Mouse (Mus musculus): Measurements from ENCODE around the gene Orm2. TPM values are rescaled to one million over a fixed set of nuclear protein-coding genes. Genes with fewer than 3 reads are reported as not detected.

The Orm2 gene
- total and polyA plus RNA-seq, 3 experiments: not detected

- no peak for DNase-seq (ENCODE audit: extremely low read depth)
- peaks cover 38 to 85% of the 10 kb centered on the region in 2 experiments for H3K4me1 ChIP-seq (ENCODE audit: control insufficient read depth in 1 of 2, insufficient read depth in 2 of 2)
- peak overlapping the region; percentile 69 to 77 (median 70) for H3K4me3 ChIP-seq (replicated peaks in 1 of 3; ENCODE audit: low read depth in 2 of 3, low read length in 2 of 3, poor library complexity in 1 of 3)
- H3K4me2 ChIP-seq (ENCODE audit: insufficient read depth, low read depth, poor library complexity, severe bottlenecking): peak overlapping the region; percentile 85
- H3K27me3 ChIP-seq (replicated peaks): no peaks in the 10 kb centered on the region
- peak overlapping the region; percentile 95 for H3K27ac ChIP-seq (ENCODE audit: insufficient read depth, low read depth)
- dilution Hi-C loops (cut with MboI; ENCODE audit: extremely low pct_ligation_motif_present, extremely low pct_unique_long_range_greater_than_20kb, low sequenced_read_pairs): no loop called here
- in situ Hi-C loops (cut with MboI; ENCODE audit: low pct_ligation_motif_present, low pct_unique_long_range_greater_than_20kb, low sequenced_read_pairs): loop anchor here (10.0 to 25.0 kb wide), 4 partner anchors 47 to 535 kb away; partner anchors contain the start of genes Orm3 and Tnfsf8
- H3K36me3 ChIP-seq (replicated peaks in 1 of 2; ENCODE audit: control insufficient read depth in 1 of 2, insufficient read depth in 1 of 2, low read length in 1 of 2): peaks cover 21 to 35% of the 10 kb centered on the region in 2 experiments
- H3K9me3 ChIP-seq (replicated peaks; ENCODE audit: low read length): peaks cover 11% of the 10 kb centered on the region
- H3K79me2 ChIP-seq (replicated peaks; ENCODE audit: control insufficient read depth, extremely low read depth, insufficient read depth, poor library complexity, severe bottlenecking): peaks cover 84% of the 10 kb centered on the region
- peak overlapping the region; percentile 97 for H3K9ac ChIP-seq (ENCODE audit: insufficient read depth, low read depth)
- no peak for TF ChIP-seq TBP (conservative IDR thresholded peaks at IDR 0.05; ENCODE audit: low read depth, low read length)
- TF ChIP-seq KAT2A (IDR thresholded peaks at IDR 0.05; ENCODE audit: insufficient replicate concordance, low read length): no peak
- no peak for TF ChIP-seq NELFE (IDR thresholded peaks at IDR 0.05; ENCODE audit: low read depth, low read length)
- no peak for TF ChIP-seq ETS1 (conservative IDR thresholded peaks at IDR 0.05; ENCODE audit: low read depth, low read length)
- TF ChIP-seq MYC (IDR thresholded peaks at IDR 0.05; ENCODE audit: low read depth, low read length): no peak
- 0 out of 2 replicates have a peak, but pooled peaks have one; percentile 17 for TF ChIP-seq CHD2 (IDR thresholded peaks at IDR 0.05; ENCODE audit: low read length)
- TF ChIP-seq POLR2AphosphoS2 (IDR thresholded peaks at IDR 0.05; ENCODE audit: low read depth, low read length): no peak
- TF ChIP-seq CHD1 (IDR thresholded peaks at IDR 0.05; ENCODE audit: low read depth, low read length): no peak; the same call in 1 of the 2 replicates
- no peak; the same call in 1 of the 2 replicates for TF ChIP-seq ELF1 (IDR thresholded peaks at IDR 0.05; ENCODE audit: low read depth, low read length)
- TF ChIP-seq ZC3H11A (IDR thresholded peaks at IDR 0.05; ENCODE audit: low read depth, low read length): no peak
- no peak for TF ChIP-seq MEF2A (IDR thresholded peaks at IDR 0.05; ENCODE audit: borderline replicate concordance, low read depth, low read length)
- TF ChIP-seq TCF12 (IDR thresholded peaks at IDR 0.05; ENCODE audit: low read depth, low read length): no peak
- TF ChIP-seq MAFK (IDR thresholded peaks at IDR 0.05; ENCODE audit: insufficient replicate concordance, low read length): no peak
- TF ChIP-seq MAZ (IDR thresholded peaks at IDR 0.05; ENCODE audit: low read depth, low read length): no peak
- no peak for TF ChIP-seq CTCF (conservative IDR thresholded peaks at IDR 0.05 in 1 of 2, IDR thresholded peaks at IDR 0.05 in 1 of 2; ENCODE audit: low read depth in 2 of 2, low read length in 2 of 2)
- TF ChIP-seq ZKSCAN1 (IDR thresholded peaks at IDR 0.05; ENCODE audit: borderline replicate concordance, low read depth, low read length): no peak
- TF ChIP-seq ZNF384 (IDR thresholded peaks at IDR 0.05; ENCODE audit: low read depth, low read length): no peak
- TF ChIP-seq POLR2A (IDR thresholded peaks at IDR 0.05; ENCODE audit: low read depth, low read length): 0 out of 2 replicates have a peak, but pooled peaks have one; percentile 31
- no peak for TF ChIP-seq RAD21 (IDR thresholded peaks at IDR 0.05; ENCODE audit: low read depth, low read length)
- no peak for TF ChIP-seq JUN (IDR thresholded peaks at IDR 0.05; ENCODE audit: insufficient read depth, low read depth, low read length)
- no peak; the same call in 1 of the 2 replicates for TF ChIP-seq ZMIZ1 (IDR thresholded peaks at IDR 0.05; ENCODE audit: low read depth, low read length)
- TF ChIP-seq E2F4 (IDR thresholded peaks at IDR 0.05; ENCODE audit: insufficient replicate concordance, low read depth, low read length): no peak
- no peak for TF ChIP-seq EP300 (IDR thresholded peaks at IDR 0.05; ENCODE audit: low read length)
- no peak for TF ChIP-seq JUND (conservative IDR thresholded peaks at IDR 0.05; ENCODE audit: low read depth, low read length)
- TF ChIP-seq USF2 (conservative IDR thresholded peaks at IDR 0.05; ENCODE audit: low read depth, low read length): no peak
- peak; percentile 63 for TF ChIP-seq BHLHE40 (IDR thresholded peaks at IDR 0.05; ENCODE audit: low read depth, low read length)
- TF ChIP-seq HCFC1 (IDR thresholded peaks at IDR 0.05; ENCODE audit: low read depth, low read length): no peak
- no peak for TF ChIP-seq GABPA (IDR thresholded peaks at IDR 0.05; ENCODE audit: insufficient replicate concordance, low read depth, low read length)
- no peak for TF ChIP-seq USF1 (IDR thresholded peaks at IDR 0.05; ENCODE audit: low read depth, low read length)
- TF ChIP-seq PAX5 (IDR thresholded peaks at IDR 0.05; ENCODE audit: low read length): no peak
- no peak for TF ChIP-seq SMC3 (IDR thresholded peaks at IDR 0.05; ENCODE audit: low read depth, low read length)
- TF ChIP-seq UBTF (IDR thresholded peaks at IDR 0.05; ENCODE audit: low read depth, low read length): no peak
- TF ChIP-seq NRF1 (IDR thresholded peaks at IDR 0.05; ENCODE audit: low read depth, low read length): peak; percentile 66
- TF ChIP-seq MXI1 (IDR thresholded peaks at IDR 0.05; ENCODE audit: low read depth, low read length): peak; percentile 54; the same call in 1 of the 2 replicates
- no peak for TF ChIP-seq IRF4 (IDR thresholded peaks at IDR 0.05; ENCODE audit: low read depth, low read length)
- peak; percentile 77; the same call in 1 of the 2 replicates for TF ChIP-seq SIN3A (IDR thresholded peaks at IDR 0.05; ENCODE audit: low read length)
- no peak for TF ChIP-seq RCOR1 (conservative IDR thresholded peaks at IDR 0.05; ENCODE audit: low read depth, low read length)
- TF ChIP-seq MAX (IDR thresholded peaks at IDR 0.05; ENCODE audit: low read length): no peak
Observed at GRCm38 (mm10) chr4:63402056-63402455, 39.8 kb downstream of the Orm2 start.

All from CH12.LX (cell line).